Mouse (Mus musculus) liver, embryonic 11.5 days (tissue): ENCODE data around the gene Dock1. TPM values are rescaled to one million over a fixed set of nuclear protein-coding genes. Genes with fewer than 3 reads are reported as not detected.

ENCODE experiments used
- ATAC-seq: fragments of 200-750 bp; cut with Nextera tagmentation; replicated peaks from 2 replicates; pipeline ENCODE4 v1.8.0; 2017; ENCODE audit warnings: moderate number of reproducible peaks, mild to moderate bottlenecking, moderate TSS enrichment, moderate library complexity; ENCODE audit not compliant: low FRiP score
- DNase-seq: peaks from one replicate; pipeline ENCODE4 v3.0.0-alpha.2; 2017; ENCODE audit warnings: low spot score
- H3K27ac ChIP-seq: fragments of 300-500 bp; sonication (generic); 2 replicates; pipeline ENCODE4 v1.5.1; 2014; ENCODE audit warnings: mild to moderate bottlenecking, low read depth, low read length, control low read depth
- H3K27me3 ChIP-seq: fragments of 300-500 bp; sonication (generic); replicated peaks from 2 replicates; pipeline ENCODE4 v1.6.1; 2014; ENCODE audit warnings: low read length, mixed read lengths; ENCODE audit not compliant: control insufficient read depth, insufficient read depth
- H3K36me3 ChIP-seq: fragments of 300-500 bp; sonication (generic); 2 replicates; pipeline ENCODE4 v1.6.1; 2014; ENCODE audit warnings: mild to moderate bottlenecking, low read length, moderate library complexity, mixed read lengths; ENCODE audit not compliant: control insufficient read depth, insufficient read depth
- H3K4me1 ChIP-seq: fragments of 300-500 bp; sonication (generic); replicated peaks from 2 replicates; pipeline ENCODE4 v1.6.1; 2014; ENCODE audit warnings: low read length, mixed read lengths; ENCODE audit not compliant: control insufficient read depth, insufficient read depth
- H3K4me2 ChIP-seq: fragments of 300-500 bp; sonication (generic); 2 replicates; pipeline ENCODE4 v1.6.1; 2014; ENCODE audit warnings: mild to moderate bottlenecking, control low read depth, moderate library complexity
- H3K4me3 ChIP-seq: fragments of 300-500 bp; sonication (generic); 2 replicates; pipeline ENCODE4 v1.5.1; 2014; ENCODE audit warnings: low read depth, low read length, control low read depth
- H3K9ac ChIP-seq: fragments of 300-500 bp; sonication (generic); 2 replicates; pipeline ENCODE4 v1.6.1; 2014; ENCODE audit warnings: low read depth, low read length, control low read depth
- H3K9me3 ChIP-seq: fragments of 300-500 bp; sonication (generic); 2 replicates; pipeline ENCODE4 v1.6.1; 2016; ENCODE audit warnings: low read length, inconsistent platforms, mixed read lengths; ENCODE audit not compliant: control insufficient read depth
- WGBS: fragments of 180-500 bp; shearing (Covaris S2); extraction: QIAGEN DNeasy Blood & Tissue Kit; methylation state at CpG from one replicate; pipeline ENCODE4 v1.1.7; 2014; 5-methylcytosine and 5-hydroxymethylcytosine counted together
- polyA plus RNA-seq: library from polyadenylated mRNA; unstranded; fragments of >200 nt; fragmentation: Nextera tagmentation; extraction: Ambion mirVana; gene quantifications from 2 replicates; pipeline ENCODE4 v1.2.1, GENCODE M21; 2014

The Dock1 gene
- polyA plus RNA-seq, 1 experiment from 2014 or later, result 15.9 TPM

GRCm38 (mm10) chr7:134671003-134671461 is 578 bp downstream of the Dock1 start:
- 5% methylated on average over 28 of the region's 28 CpGs for WGBS
- no peaks in the 10 kb centered on the region; the same call in 1 of the 2 replicates for H3K4me1 ChIP-seq
- DNase-seq, result peak; percentile 55
- H3K4me2 ChIP-seq, result peak overlapping the region; percentile 72
- no peaks in the 10 kb centered on the region for H3K9me3 ChIP-seq
- H3K27ac ChIP-seq, result peak overlapping the region; percentile 73
- ATAC-seq, result peak; percentile 9; the same call in 1 of the 2 replicates
- H3K36me3 ChIP-seq, result no peaks in the 10 kb centered on the region
- peaks cover 17% of the 10 kb centered on the region for H3K27me3 ChIP-seq
- H3K9ac ChIP-seq, result peak overlapping the region; percentile 80
- peak overlapping the region; percentile 67 for H3K4me3 ChIP-seq

GRCm38 (mm10) chr7:134671467-134671901 is 1.0 kb downstream of the Dock1 start:
- Histone ChIP-seq H3K4me2 (peak overlapping the region; percentile 72), H3K9me3 (no peaks in the 10 kb centered on the region), H3K36me3 (no peaks in the 10 kb centered on the region), H3K9ac (peak overlapping the region; percentile 80), H3K4me1 (no peaks in the 10 kb centered on the region; the same call in 1 of the 2 replicates), H3K27me3 (peaks cover 17% of the 10 kb centered on the region), H3K4me3 (peak overlapping the region; percentile 67), H3K27ac (no peak overlapping the region)
- no peak for ATAC-seq
- WGBS, result 44% methylated on average over 7 of the region's 7 CpGs
- DNase-seq, result peak; percentile 34

- ATAC-seq, result no peak
- Histone ChIP-seq H3K4me3 (no peak overlapping the region), H3K9ac (no peak overlapping the region), H3K4me2 (no peak overlapping the region), H3K27ac (no peak overlapping the region), H3K36me3 (no peaks in the 10 kb centered on the region), H3K9me3 (no peaks in the 10 kb centered on the region), H3K4me1 (no peaks in the 10 kb centered on the region; the same call in 1 of the 2 replicates), H3K27me3 (peaks cover 17% of the 10 kb centered on the region)
- no peak for DNase-seq
- 77% methylated on average over 5 of the region's 5 CpGs for WGBS
Observed at GRCm38 (mm10) chr7:134673135-134673534, 2.7 kb downstream of the Dock1 start.

- Histone ChIP-seq H3K36me3 (no peaks in the 10 kb centered on the region), H3K4me1 (no peaks in the 10 kb centered on the region; the same call in 1 of the 2 replicates), H3K27me3 (peaks cover 17% of the 10 kb centered on the region), H3K4me2 (no peak overlapping the region), H3K4me3 (no peak overlapping the region), H3K27ac (no peak overlapping the region), H3K9ac (no peak overlapping the region), H3K9me3 (no peaks in the 10 kb centered on the region)
- DNase-seq (no peak), ATAC-seq (no peak)
- WGBS, result 81% methylated on average over 9 of the region's 9 CpGs
Observed at GRCm38 (mm10) chr7:134673952-134674351, 3.5 kb downstream of the Dock1 start.

- ATAC-seq, result no peak
- 69% methylated on average over 4 of the region's 4 CpGs for WGBS
- Histone ChIP-seq H3K36me3 (no peaks in the 10 kb centered on the region), H3K27me3 (no peaks in the 10 kb centered on the region), H3K9ac (no peak overlapping the region), H3K27ac (no peak overlapping the region), H3K4me3 (no peak overlapping the region), H3K9me3 (no peaks in the 10 kb centered on the region), H3K4me2 (no peak overlapping the region), H3K4me1 (no peaks in the 10 kb centered on the region; the same call in 1 of the 2 replicates)
- DNase-seq, result no peak
Observed at GRCm38 (mm10) chr7:134677852-134678251, 7.4 kb downstream of the Dock1 start.

- no peak for DNase-seq
- H3K27me3 ChIP-seq, result no peaks in the 10 kb centered on the region
- no peaks in the 10 kb centered on the region for H3K36me3 ChIP-seq
- H3K9me3 ChIP-seq, result no peaks in the 10 kb centered on the region
- H3K27ac ChIP-seq, result no peak overlapping the region
- H3K4me1 ChIP-seq, result no peaks in the 10 kb centered on the region; the same call in 1 of the 2 replicates
- no peak overlapping the region for H3K4me3 ChIP-seq
- 74% methylated on average over 13 of the region's 13 CpGs for WGBS
- no peak overlapping the region for H3K9ac ChIP-seq
- no peak for ATAC-seq
- no peak overlapping the region for H3K4me2 ChIP-seq
Observed at GRCm38 (mm10) chr7:134679314-134680158, 9.1 kb downstream of the Dock1 start.

GRCm38 (mm10) chr7:134680161-134680560 is 9.7 kb downstream of the Dock1 start:
- Histone ChIP-seq H3K36me3 (no peaks in the 10 kb centered on the region), H3K4me1 (no peaks in the 10 kb centered on the region; the same call in 1 of the 2 replicates), H3K9me3 (no peaks in the 10 kb centered on the region), H3K27me3 (no peaks in the 10 kb centered on the region), H3K4me2 (no peak overlapping the region), H3K4me3 (no peak overlapping the region), H3K27ac (no peak overlapping the region), H3K9ac (no peak overlapping the region)
- 73% methylated on average over 2 of the region's 2 CpGs for WGBS
- no peak for DNase-seq
- ATAC-seq, result no peak

GRCm38 (mm10) chr7:134681729-134682527 is 11.5 kb downstream of the Dock1 start:
- H3K36me3 ChIP-seq, result no peaks in the 10 kb centered on the region
- no peak for ATAC-seq
- no peak overlapping the region for H3K27ac ChIP-seq
- WGBS, result 85% methylated on average over 12 of the region's 12 CpGs
- H3K4me1 ChIP-seq, result no peaks in the 10 kb centered on the region; the same call in 1 of the 2 replicates
- H3K4me3 ChIP-seq, result no peak overlapping the region
- no peaks in the 10 kb centered on the region for H3K9me3 ChIP-seq
- H3K4me2 ChIP-seq, result no peak overlapping the region
- no peak for DNase-seq
- no peaks in the 10 kb centered on the region for H3K27me3 ChIP-seq
- no peak overlapping the region for H3K9ac ChIP-seq
